Mouse (Mus musculus) stomach, postnatal 0 days (tissue): ENCODE data around the gene Plscr1.

Experiments
- CTCF ChIP-seq: IDR thresholded peaks from 2 replicates; pipeline ENCODE4 v1.5.1; 2016; ENCODE audit warnings: antibody characterized with exemption, low read depth, mild to moderate bottlenecking, moderate library complexity
- EP300 ChIP-seq: optimal IDR thresholded peaks from 2 replicates; pipeline ENCODE3; 2016; ENCODE audit warnings: antibody characterized with exemption

GRCm38 (mm10) chr9:92209850-92210249 lies 39.7 kb upstream of the Plscr1 start:
- TF ChIP-seq CTCF: no peak
- TF ChIP-seq EP300: no peak
